Mouse (Mus musculus): Measurements from ENCODE around the gene Fmo2. TPM values are rescaled to one million over a fixed set of nuclear protein-coding genes. Genes with fewer than 3 reads are reported as not detected.

Fmo2 gene
- polyA plus RNA-seq, 1 experiment from 2014 or later = 6.4 TPM

- H3K9me3 ChIP-seq (replicated peaks; ENCODE audit: control insufficient read depth, low read length) = no peaks in the 10 kb centered on the region
- WGBS = 44% methylated on average over 1 of the region's 1 CpGs
- no peak overlapping the region for H3K4me2 ChIP-seq (ENCODE audit: low read depth, low read length)
- no peaks in the 10 kb centered on the region for H3K27me3 ChIP-seq (ENCODE audit: control insufficient read depth, insufficient read depth, low read length)
- ATAC-seq (replicated peaks; ENCODE audit: extremely low read depth, insufficient read depth, low FRiP score) = no peak
- H3K4me3 ChIP-seq (ENCODE audit: low read length) = no peak overlapping the region
- H3K4me1 ChIP-seq (ENCODE audit: control insufficient read depth, insufficient read depth, low read length) = no peaks in the 10 kb centered on the region
- no peak overlapping the region for H3K27ac ChIP-seq (ENCODE audit: low read length)
- no peaks in the 10 kb centered on the region for H3K36me3 ChIP-seq (ENCODE audit: control insufficient read depth, insufficient read depth)
- H3K9ac ChIP-seq (ENCODE audit: low read length) = no peak overlapping the region
These were observed 36.2 kb downstream of the Fmo2 start for GRCm38 (mm10) chr1:162862328-162862727.

- H3K9ac ChIP-seq (ENCODE audit: low read length) = no peak overlapping the region
- no peaks in the 10 kb centered on the region for H3K36me3 ChIP-seq (ENCODE audit: control insufficient read depth, insufficient read depth)
- WGBS = 73% methylated on average over 9 of the region's 9 CpGs
- no peak overlapping the region for H3K27ac ChIP-seq (ENCODE audit: low read length)
- H3K4me1 ChIP-seq (ENCODE audit: control insufficient read depth, insufficient read depth, low read length) = no peaks in the 10 kb centered on the region
- H3K27me3 ChIP-seq (ENCODE audit: control insufficient read depth, insufficient read depth, low read length) = no peaks in the 10 kb centered on the region
- ATAC-seq (replicated peaks; ENCODE audit: extremely low read depth, insufficient read depth, low FRiP score) = no peak
- H3K4me3 ChIP-seq (ENCODE audit: low read length) = no peak overlapping the region
- no peak overlapping the region for H3K4me2 ChIP-seq (ENCODE audit: low read depth, low read length)
- H3K9me3 ChIP-seq (replicated peaks; ENCODE audit: control insufficient read depth, low read length) = no peaks in the 10 kb centered on the region
These were observed 38.4 kb downstream of the Fmo2 start for GRCm38 (mm10) chr1:162859996-162860605.

GRCm38 (mm10) chr1:162859545-162859976, 39.0 kb downstream of the Fmo2 start:
- no peaks in the 10 kb centered on the region for H3K9me3 ChIP-seq (replicated peaks; ENCODE audit: control insufficient read depth, low read length)
- H3K4me2 ChIP-seq (ENCODE audit: low read depth, low read length) = no peak overlapping the region
- no peak overlapping the region for H3K27ac ChIP-seq (ENCODE audit: low read length)
- no peak overlapping the region for H3K4me3 ChIP-seq (ENCODE audit: low read length)
- whole genome bisulfite sequencing = 53% methylated on average over 10 of the region's 10 CpGs
- H3K9ac ChIP-seq (ENCODE audit: low read length) = no peak overlapping the region
- no peaks in the 10 kb centered on the region for H3K4me1 ChIP-seq (ENCODE audit: control insufficient read depth, insufficient read depth, low read length)
- H3K27me3 ChIP-seq (ENCODE audit: control insufficient read depth, insufficient read depth, low read length) = no peaks in the 10 kb centered on the region
- no peak for ATAC-seq (replicated peaks; ENCODE audit: extremely low read depth, insufficient read depth, low FRiP score)
- no peaks in the 10 kb centered on the region for H3K36me3 ChIP-seq (ENCODE audit: control insufficient read depth, insufficient read depth)

GRCm38 (mm10) chr1:162858748-162859130, 39.8 kb downstream of the Fmo2 start:
- no peaks in the 10 kb centered on the region for H3K27me3 ChIP-seq (ENCODE audit: control insufficient read depth, insufficient read depth, low read length)
- ATAC-seq (replicated peaks; ENCODE audit: extremely low read depth, insufficient read depth, low FRiP score) = no peak
- no peak overlapping the region for H3K27ac ChIP-seq (ENCODE audit: low read length)
- H3K4me1 ChIP-seq (ENCODE audit: control insufficient read depth, insufficient read depth, low read length) = no peaks in the 10 kb centered on the region
- H3K36me3 ChIP-seq (ENCODE audit: control insufficient read depth, insufficient read depth) = no peaks in the 10 kb centered on the region
- H3K4me3 ChIP-seq (ENCODE audit: low read length) = no peak overlapping the region
- no peak overlapping the region for H3K9ac ChIP-seq (ENCODE audit: low read length)
- WGBS = 62% methylated on average over 12 of the region's 12 CpGs
- no peaks in the 10 kb centered on the region for H3K9me3 ChIP-seq (replicated peaks; ENCODE audit: control insufficient read depth, low read length)
- H3K4me2 ChIP-seq (ENCODE audit: low read depth, low read length) = 0 out of 2 replicates have a peak overlapping the region, but pooled peaks have one; percentile 28

- H3K4me3 ChIP-seq (ENCODE audit: low read length) = no peak overlapping the region
- no peak overlapping the region for H3K9ac ChIP-seq (ENCODE audit: low read length)
- no peak overlapping the region for H3K27ac ChIP-seq (ENCODE audit: low read length)
- ATAC-seq (replicated peaks; ENCODE audit: extremely low read depth, insufficient read depth, low FRiP score) = no peak
- 70% methylated on average over 18 of the region's 18 CpGs for WGBS
- no peaks in the 10 kb centered on the region for H3K9me3 ChIP-seq (replicated peaks; ENCODE audit: control insufficient read depth, low read length)
- H3K36me3 ChIP-seq (ENCODE audit: control insufficient read depth, insufficient read depth) = no peaks in the 10 kb centered on the region
- H3K4me1 ChIP-seq (ENCODE audit: control insufficient read depth, insufficient read depth, low read length) = no peaks in the 10 kb centered on the region
- H3K4me2 ChIP-seq (ENCODE audit: low read depth, low read length) = 0 out of 2 replicates have a peak overlapping the region, but pooled peaks have one; percentile 28
- no peaks in the 10 kb centered on the region for H3K27me3 ChIP-seq (ENCODE audit: control insufficient read depth, insufficient read depth, low read length)
These were observed 40.5 kb downstream of the Fmo2 start for GRCm38 (mm10) chr1:162857766-162858747.

GRCm38 (mm10) chr1:162853812-162854482, 44.6 kb downstream of the Fmo2 start:
- H3K4me1 ChIP-seq (ENCODE audit: control insufficient read depth, insufficient read depth, low read length) = no peaks in the 10 kb centered on the region
- no peak for ATAC-seq (replicated peaks; ENCODE audit: extremely low read depth, insufficient read depth, low FRiP score)
- H3K9ac ChIP-seq (ENCODE audit: low read length) = no peak overlapping the region
- no peaks in the 10 kb centered on the region for H3K36me3 ChIP-seq (ENCODE audit: control insufficient read depth, insufficient read depth)
- H3K27ac ChIP-seq (ENCODE audit: low read length) = no peak overlapping the region
- H3K9me3 ChIP-seq (replicated peaks; ENCODE audit: control insufficient read depth, low read length) = no peaks in the 10 kb centered on the region
- no peak overlapping the region for H3K4me3 ChIP-seq (ENCODE audit: low read length)
- 30% methylated on average over 3 of the region's 3 CpGs for WGBS
- no peak overlapping the region for H3K4me2 ChIP-seq (ENCODE audit: low read depth, low read length)
- no peaks in the 10 kb centered on the region for H3K27me3 ChIP-seq (ENCODE audit: control insufficient read depth, insufficient read depth, low read length)

GRCm38 (mm10) chr1:162847554-162847953, 51.0 kb downstream of the Fmo2 start:
- no peak for ATAC-seq (replicated peaks; ENCODE audit: extremely low read depth, insufficient read depth, low FRiP score)
- no peaks in the 10 kb centered on the region for H3K36me3 ChIP-seq (ENCODE audit: control insufficient read depth, insufficient read depth)
- 94% methylated on average over 6 of the region's 6 CpGs for WGBS
- no peaks in the 10 kb centered on the region for H3K4me1 ChIP-seq (ENCODE audit: control insufficient read depth, insufficient read depth, low read length)
- H3K4me2 ChIP-seq (ENCODE audit: low read depth, low read length) = no peak overlapping the region
- no peaks in the 10 kb centered on the region for H3K9me3 ChIP-seq (replicated peaks; ENCODE audit: control insufficient read depth, low read length)
- no peak overlapping the region for H3K4me3 ChIP-seq (ENCODE audit: low read length)
- no peak overlapping the region for H3K27ac ChIP-seq (ENCODE audit: low read length)
- H3K27me3 ChIP-seq (ENCODE audit: control insufficient read depth, insufficient read depth, low read length) = no peaks in the 10 kb centered on the region
- H3K9ac ChIP-seq (ENCODE audit: low read length) = no peak overlapping the region

- WGBS = 86% methylated on average over 9 of the region's 9 CpGs
These were observed 58.3 kb downstream of the Fmo2 start for GRCm38 (mm10) chr1:162840211-162840610.

More at GRCm38 (mm10) chr1:162840211-162840610, 58.3 kb downstream of the Fmo2 start:
- Histone ChIP-seq H3K4me2 (ENCODE audit: low read depth, low read length) (no peak overlapping the region), H3K27me3 (ENCODE audit: control insufficient read depth, insufficient read depth, low read length) (no peaks in the 10 kb centered on the region), H3K36me3 (ENCODE audit: control insufficient read depth, insufficient read depth) (no peaks in the 10 kb centered on the region), H3K27ac (ENCODE audit: low read length) (no peak overlapping the region), H3K4me1 (ENCODE audit: control insufficient read depth, insufficient read depth, low read length) (no peaks in the 10 kb centered on the region), H3K4me3 (ENCODE audit: low read length) (no peak overlapping the region), H3K9ac (ENCODE audit: low read length) (no peak overlapping the region), H3K9me3 (replicated peaks; ENCODE audit: control insufficient read depth, low read length) (0 out of 2 replicates have a peak, but pooled peaks cover 2% of the 10 kb centered on the region)
- no peak for ATAC-seq (replicated peaks; ENCODE audit: extremely low read depth, insufficient read depth, low FRiP score)
